ENCODE assay signal across 8 mouse cellular contexts in genomic region chr7:24298635-24298972, GRCm38 (mm10). TPM values are rescaled to one million over a fixed set of nuclear protein-coding genes. Genes with fewer than 3 reads are reported as not detected.
A peak's percentile ranks its signal among the peaks of the same experiment; 100 is the strongest.
DNase-seq lines count a peak whose midpoint lies in the region; ATAC-seq and TF ChIP-seq lines count a peak whose summit lies in the region.

No protein-coding gene starts in this region.

- no peaks in the 10 kb centered on the region for H3K27me3 ChIP-seq in lung, embryonic 15.5 days
- H3K27me3 ChIP-seq in hindbrain, postnatal 0 days (ENCODE audit: insufficient read depth, low read length), result no peaks in the 10 kb centered on the region
- H3K27me3 ChIP-seq in neural tube, embryonic 12.5 days (replicated peaks), result no peaks in the 10 kb centered on the region

- H3K36me3 ChIP-seq in lung, embryonic 15.5 days, result peaks cover 49% of the 10 kb centered on the region
- H3K36me3 ChIP-seq in hindbrain, postnatal 0 days (ENCODE audit: insufficient read depth, low read length), result peaks cover 41% of the 10 kb centered on the region
- peaks cover 47% of the 10 kb centered on the region for H3K36me3 ChIP-seq in neural tube, embryonic 12.5 days

- peaks cover 22% of the 10 kb centered on the region for H3K4me1 ChIP-seq in lung, embryonic 15.5 days
- 0 out of 2 replicates have a peak, but pooled peaks cover 7% of the 10 kb centered on the region for H3K4me1 ChIP-seq in hindbrain, postnatal 0 days (ENCODE audit: insufficient read depth, low read length)
- peaks cover 16% of the 10 kb centered on the region for H3K4me1 ChIP-seq in neural tube, embryonic 12.5 days

- peak overlapping the region; percentile 92 for H3K27ac ChIP-seq in lung, embryonic 15.5 days
- peak overlapping the region; percentile 94 for H3K27ac ChIP-seq in hindbrain, postnatal 0 days
- peak overlapping the region; percentile 80; the same call in 1 of the 2 replicates for H3K27ac ChIP-seq in neural tube, embryonic 12.5 days

- 3% methylated on average over 12 of the region's 12 CpGs for WGBS in lung, embryonic 15.5 days
- WGBS in hindbrain, postnatal 0 days, result 0% methylated on average over 12 of the region's 12 CpGs
- WGBS in neural tube, embryonic 12.5 days, result under 1% methylated on average over 12 of the region's 12 CpGs

- peak overlapping the region; percentile 91 for H3K4me2 ChIP-seq in lung, embryonic 15.5 days
- H3K4me2 ChIP-seq in hindbrain, postnatal 0 days (ENCODE audit: low read depth, low read length), result peak overlapping the region; percentile 83
- peak overlapping the region; percentile 73 for H3K4me2 ChIP-seq in neural tube, embryonic 12.5 days (replicated peaks)

- H3K9ac ChIP-seq in lung, embryonic 15.5 days, result peak overlapping the region; percentile 74
- peak overlapping the region; percentile 86 for H3K9ac ChIP-seq in hindbrain, postnatal 0 days (replicated peaks; ENCODE audit: low read length)
- H3K9ac ChIP-seq in neural tube, embryonic 12.5 days, result peak overlapping the region; percentile 88

- H3K4me3 ChIP-seq in lung, embryonic 15.5 days, result peak overlapping the region; percentile 67
- peak overlapping the region; percentile 72 for H3K4me3 ChIP-seq in hindbrain, postnatal 0 days (ENCODE audit: low read length)
- peak overlapping the region; percentile 67 for H3K4me3 ChIP-seq in neural tube, embryonic 12.5 days

- ATAC-seq in lung, embryonic 15.5 days (ENCODE audit: borderline replicate concordance, extremely low read depth, low FRiP score, low TSS enrichment), result no peak
- ATAC-seq in hindbrain, postnatal 0 days, result no peak
- peak; percentile 29 for ATAC-seq in neural tube, embryonic 12.5 days (ENCODE audit: low FRiP score, low read depth)

- DNase-seq in adrenal gland, adult 2 months, result peak; percentile 15
- DNase-seq in adrenal gland, postnatal 4 days (ENCODE audit: low spot score in 2 of 2), result no peak
- DNase-seq in lung, postnatal 25 days (ENCODE audit: low spot score), result no peak
- no peak for DNase-seq in hindbrain, postnatal 0 days (ENCODE audit: low spot score)
- no peak for DNase-seq in T-cell, adult 2 months (ENCODE audit: low spot score)
- no peak for DNase-seq in spleen, adult 18-20 months

- TF ChIP-seq CTCF in hindbrain, postnatal 0 days (IDR thresholded peaks at IDR 0.05; ENCODE audit: low read depth), result no peak

- no peaks in the 10 kb centered on the region for H3K9me3 ChIP-seq in lung, embryonic 15.5 days
- H3K9me3 ChIP-seq in hindbrain, postnatal 0 days (ENCODE audit: low read length), result no peaks in the 10 kb centered on the region
- H3K9me3 ChIP-seq in neural tube, embryonic 12.5 days, result no peaks in the 10 kb centered on the region

RNA-seq across cellular contexts. Expression of gene Zfp61, which starts 2.4 kb away (rescaled TPM):
- 1 to 10 TPM; 7.0 to 9.6 TPM for total RNA-seq in adrenal gland, adult 2 months (2021)
- polyA plus RNA-seq in adrenal gland, adult 2 months (2012; rRNA removed), result 2.0 and 2.6 TPM in 2 replicates
- 10 to 100 TPM; 18.3 to 19.5 TPM for total RNA-seq in adrenal gland, postnatal 4 days (2021)
- 36.2 and 37.9 TPM in 2 replicates for polyA plus RNA-seq in lung, embryonic 15.5 days (2015; fragmentation: Nextera tagmentation; extraction: Ambion mirVana)
- 20.1 and 23.5 TPM in 2 replicates for total RNA-seq in hindbrain, postnatal 0 days (2014; rRNA removed)
- polyA plus RNA-seq in hindbrain, postnatal 0 days (2015; fragmentation: Nextera tagmentation; extraction: Ambion mirVana), result 26.1 and 31.6 TPM in 2 replicates
- 41.3 and 43.7 TPM in 2 replicates for polyA plus RNA-seq in neural tube, embryonic 12.5 days (2016; fragmentation: Nextera tagmentation; extraction: Ambion mirVana)

RNA-seq across cellular contexts. Expression of gene Zfp94, which starts 17.9 kb away (rescaled TPM):
- total RNA-seq in adrenal gland, adult 2 months (2021), result 1 to 10 TPM; 3.1 to 5.5 TPM
- 4.3 and 4.6 TPM in 2 replicates for polyA plus RNA-seq in adrenal gland, adult 2 months (2012; rRNA removed)
- total RNA-seq in adrenal gland, postnatal 4 days (2021), result 1 to 10 TPM; 5.8 to 7.0 TPM
- polyA plus RNA-seq in lung, embryonic 15.5 days (2015; fragmentation: Nextera tagmentation; extraction: Ambion mirVana), result 10.3 and 10.4 TPM in 2 replicates
- 9.6 and 12.0 TPM in 2 replicates for total RNA-seq in hindbrain, postnatal 0 days (2014; rRNA removed)
- polyA plus RNA-seq in hindbrain, postnatal 0 days (2015; fragmentation: Nextera tagmentation; extraction: Ambion mirVana), result 17.3 and 21.6 TPM in 2 replicates
- polyA plus RNA-seq in neural tube, embryonic 12.5 days (2016; fragmentation: Nextera tagmentation; extraction: Ambion mirVana), result 16.3 and 18.4 TPM in 2 replicates

RNA-seq across cellular contexts. Expression of gene Zfp93, which starts 28.4 kb away (rescaled TPM):
- 1 to 10 TPM; 4.1 to 4.3 TPM for total RNA-seq in adrenal gland, adult 2 months (2021)
- polyA plus RNA-seq in adrenal gland, adult 2 months (2012; rRNA removed), result 1.1 and 1.3 TPM in 2 replicates
- total RNA-seq in adrenal gland, postnatal 4 days (2021), result 1 to 10 TPM; 6.0 to 6.6 TPM
- polyA plus RNA-seq in lung, embryonic 15.5 days (2015; fragmentation: Nextera tagmentation; extraction: Ambion mirVana), result 8.7 and 9.3 TPM in 2 replicates
- total RNA-seq in hindbrain, postnatal 0 days (2014; rRNA removed), result 5.4 and 6.9 TPM in 2 replicates
- 2.2 and 3.1 TPM in 2 replicates for polyA plus RNA-seq in hindbrain, postnatal 0 days (2015; fragmentation: Nextera tagmentation; extraction: Ambion mirVana)
- 7.1 and 7.2 TPM in 2 replicates for polyA plus RNA-seq in neural tube, embryonic 12.5 days (2016; fragmentation: Nextera tagmentation; extraction: Ambion mirVana)

RNA-seq across cellular contexts. Expression of gene Tescl, which starts 35.1 kb away (rescaled TPM):
- 1 to 10 TPM in 1 of 2 experiments, under 1 TPM in 1; 0.58 to 1.2 TPM for total RNA-seq in adrenal gland, adult 2 months (2021)
- 1.2 and 1.8 TPM in 2 replicates for polyA plus RNA-seq in adrenal gland, adult 2 months (2012; rRNA removed)
- under 1 TPM; 0.36 to 0.37 TPM for total RNA-seq in adrenal gland, postnatal 4 days (2021)
- polyA plus RNA-seq in lung, embryonic 15.5 days (2015; fragmentation: Nextera tagmentation; extraction: Ambion mirVana), result not detected in 2 replicates
- total RNA-seq in hindbrain, postnatal 0 days (2014; rRNA removed), result not detected in 2 replicates
- polyA plus RNA-seq in hindbrain, postnatal 0 days (2015; fragmentation: Nextera tagmentation; extraction: Ambion mirVana), result 0.46 TPM in 1 of 2 replicates, not detected in the other
- polyA plus RNA-seq in neural tube, embryonic 12.5 days (2016; fragmentation: Nextera tagmentation; extraction: Ambion mirVana), result not detected in 2 replicates

RNA-seq across cellular contexts. Expression of gene Zfp108, which starts 44.0 kb away (rescaled TPM):
- 1 to 10 TPM; 2.2 to 3.7 TPM for total RNA-seq in adrenal gland, adult 2 months (2021)
- polyA plus RNA-seq in adrenal gland, adult 2 months (2012; rRNA removed), result 0.35 and 0.44 TPM in 2 replicates
- 1 to 10 TPM; 3.9 to 4.2 TPM for total RNA-seq in adrenal gland, postnatal 4 days (2021)
- polyA plus RNA-seq in lung, embryonic 15.5 days (2015; fragmentation: Nextera tagmentation; extraction: Ambion mirVana), result 3.8 and 3.9 TPM in 2 replicates
- total RNA-seq in hindbrain, postnatal 0 days (2014; rRNA removed), result 7.5 and 9.1 TPM in 2 replicates
- 3.0 and 3.7 TPM in 2 replicates for polyA plus RNA-seq in hindbrain, postnatal 0 days (2015; fragmentation: Nextera tagmentation; extraction: Ambion mirVana)
- polyA plus RNA-seq in neural tube, embryonic 12.5 days (2016; fragmentation: Nextera tagmentation; extraction: Ambion mirVana), result 3.3 and 3.7 TPM in 2 replicates
